Mouse (Mus musculus) thymus, postnatal 25 days (tissue): ENCODE results near the gene Gpr33.

Source experiments
- DNase-seq: peaks from one replicate; pipeline ENCODE4 v3.0.0; 2022

The Gpr33 gene

DNA sequence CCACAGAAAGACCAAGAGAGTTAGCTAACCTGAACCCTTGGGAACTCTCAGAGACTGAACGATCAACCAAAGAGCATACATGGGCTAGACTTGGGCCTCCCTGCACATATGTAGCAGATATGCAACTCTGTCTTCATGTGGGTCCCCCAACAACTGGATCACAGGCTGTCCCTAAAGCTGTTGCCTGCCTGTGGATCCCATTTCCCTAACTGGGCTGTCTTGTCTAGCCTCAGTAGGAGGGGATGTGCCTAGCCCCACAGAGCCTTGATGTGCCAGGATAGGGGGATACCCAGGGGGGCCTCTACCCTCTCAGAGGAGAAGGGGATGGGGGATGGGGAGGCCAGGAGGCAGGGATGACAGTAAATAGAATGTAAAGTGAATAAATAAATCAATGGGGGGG lies 44.2 kb downstream of the Gpr33 start:
- DNase-seq = no peak

GRCm38 (mm10) chr12:51976531-51976930 lies 51.3 kb downstream of the Gpr33 start:
- DNase-seq = no peak

DNA sequence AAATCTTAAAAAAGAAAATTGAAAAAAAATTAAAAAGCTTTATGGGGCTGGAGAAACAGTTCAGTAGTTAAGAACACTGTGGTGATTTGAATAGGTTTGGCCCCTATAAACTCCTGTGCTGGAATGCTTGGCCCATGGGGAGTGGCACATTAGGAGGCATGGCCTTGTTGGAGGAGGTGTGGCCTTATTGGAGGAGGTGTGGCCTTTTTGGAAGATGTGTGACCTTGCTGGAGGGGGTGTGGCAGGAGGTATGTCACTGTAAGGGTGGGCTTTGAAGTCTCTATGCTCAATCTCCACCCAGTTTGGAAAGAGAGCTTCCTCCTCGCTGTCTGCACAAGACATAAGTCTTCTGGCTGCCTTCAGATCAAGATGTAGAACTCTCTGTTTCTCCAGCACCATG lies 53.5 kb downstream of the Gpr33 start:
- DNase-seq = no peak
